Mouse (Mus musculus) C2C12 (cell line): Measurements from ENCODE around the gene Qtrt1.

Experiments
- CEBPB ChIP-seq: IDR thresholded peaks from one replicate; pipeline ENCODE4 v1.6.1; 2011; ENCODE audit warnings: low read depth, mild to moderate bottlenecking, control low read depth, moderate library complexity
- CTCF ChIP-seq: IDR thresholded peaks from one replicate; pipeline ENCODE4 v1.5.1; 2011; ENCODE audit not compliant: control insufficient read depth, insufficient read depth, insufficient read length
- FOSL1 ChIP-seq: IDR thresholded peaks from one replicate; pipeline ENCODE4 v1.8.0; 2011; ENCODE audit warnings: mild to moderate bottlenecking, low read length; ENCODE audit not compliant: poor library complexity, insufficient read depth, severe bottlenecking
- MAX ChIP-seq: IDR thresholded peaks from one replicate; pipeline ENCODE4 v1.6.1; 2011; ENCODE audit warnings: mild to moderate bottlenecking, control low read depth
- MYOD1 ChIP-seq: IDR thresholded peaks from one replicate; pipeline ENCODE4 v1.6.1; 2011; ENCODE audit warnings: low read depth; ENCODE audit not compliant: control insufficient read depth, insufficient read length
- MYOG ChIP-seq: IDR thresholded peaks from one replicate; pipeline ENCODE4 v1.6.1; 2011; ENCODE audit not compliant: control insufficient read depth, insufficient read length; ENCODE audit errors: extremely low read depth
- USF1 ChIP-seq: IDR thresholded peaks from one replicate; pipeline ENCODE4 v1.6.1; 2011; ENCODE audit warnings: low read depth, mild to moderate bottlenecking, control low read depth, moderate library complexity

DNA sequence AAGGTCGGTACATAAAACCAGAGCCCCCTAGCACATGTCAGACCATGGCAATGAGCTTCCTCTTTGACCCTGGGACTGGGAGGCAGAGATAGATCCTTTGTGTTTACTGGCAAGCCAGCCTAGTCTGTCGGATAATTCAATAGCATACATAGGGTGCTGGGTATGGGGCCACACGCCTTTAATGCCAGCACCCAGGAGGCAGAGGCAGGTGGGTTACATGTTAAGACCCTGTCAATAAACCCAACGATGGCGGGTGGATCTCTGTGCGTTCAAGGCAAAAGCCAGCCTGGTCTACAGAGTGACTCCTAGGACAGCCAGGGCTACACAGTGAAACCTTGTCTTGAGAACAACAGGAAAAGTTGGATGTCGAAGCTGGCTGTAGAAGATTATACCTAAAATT is 3.0 kb upstream of the Qtrt1 start:
- TF ChIP-seq CTCF, result no peak
- TF ChIP-seq MYOG, result no peak
- no peak for TF ChIP-seq MAX
- no peak for TF ChIP-seq FOSL1
- TF ChIP-seq MYOD1, result no peak
- TF ChIP-seq CEBPB, result no peak
- no peak for TF ChIP-seq USF1
